Mouse (Mus musculus) hindbrain, embryonic 13.5 days (tissue): ENCODE data around the gene Pdzd2. TPM values are rescaled to one million over a fixed set of nuclear protein-coding genes. Genes with fewer than 3 reads are reported as not detected.

ENCODE experiments used
- ATAC-seq: fragments of 200-750 bp; cut with Nextera tagmentation; 2 replicates; pipeline ENCODE4 v1.8.0; 2017; ENCODE audit warnings: moderate TSS enrichment; ENCODE audit not compliant: low FRiP score
- H3K27ac ChIP-seq: fragments of 300-500 bp; sonication (generic); 2 replicates; pipeline ENCODE4 v1.5.1; 2015; ENCODE audit warnings: inconsistent platforms, mild to moderate bottlenecking, moderate library complexity
- H3K27me3 ChIP-seq: fragments of 300-500 bp; sonication (generic); 2 replicates; pipeline ENCODE4 v1.6.1; 2015; ENCODE audit warnings: mild to moderate bottlenecking, inconsistent platforms
- H3K36me3 ChIP-seq: fragments of 300-500 bp; sonication (generic); 2 replicates; pipeline ENCODE4 v1.6.1; 2015; ENCODE audit warnings: mild to moderate bottlenecking, inconsistent platforms
- H3K4me1 ChIP-seq: fragments of 300-500 bp; sonication (generic); replicated peaks from 2 replicates; pipeline ENCODE4 v1.6.1; 2015; ENCODE audit warnings: inconsistent platforms
- H3K4me2 ChIP-seq: fragments of 300-500 bp; sonication (generic); 2 replicates; pipeline ENCODE4 v1.6.1; 2015; ENCODE audit warnings: inconsistent platforms, mild to moderate bottlenecking, moderate library complexity
- H3K4me3 ChIP-seq: fragments of 300-500 bp; sonication (generic); 2 replicates; pipeline ENCODE4 v1.5.1; 2015; ENCODE audit warnings: mild to moderate bottlenecking, inconsistent platforms
- H3K9ac ChIP-seq: fragments of 300-500 bp; sonication (generic); 2 replicates; pipeline ENCODE4 v1.6.1; 2015; ENCODE audit warnings: mild to moderate bottlenecking, inconsistent platforms
- H3K9me3 ChIP-seq: fragments of 300-500 bp; sonication (generic); 2 replicates; pipeline ENCODE4 v1.6.1; 2016; ENCODE audit warnings: inconsistent platforms
- WGBS: fragments of 180-500 bp; shearing (Covaris S2); methylation state at CpG from one replicate; pipeline ENCODE4 v1.1.7; 2015; 5-methylcytosine and 5-hydroxymethylcytosine counted together
- polyA plus RNA-seq: library from polyadenylated mRNA; unstranded; fragments of >200 nt; fragmentation: Nextera tagmentation; extraction: Ambion mirVana; gene quantifications from 2 replicates; pipeline ENCODE4 v1.2.1, GENCODE M21; 2015

The Pdzd2 gene
- polyA plus RNA-seq, 1 experiment from 2014 or later, result 12.3 TPM

GRCm38 (mm10) chr15:12655959-12656662 is 83.6 kb downstream of the Pdzd2 start:
- no peak for ATAC-seq
- H3K9ac ChIP-seq, result no peak overlapping the region
- H3K27me3 ChIP-seq, result no peaks in the 10 kb centered on the region
- H3K9me3 ChIP-seq, result 0 out of 2 replicates have a peak, but pooled peaks cover 6% of the 10 kb centered on the region
- H3K4me3 ChIP-seq, result no peak overlapping the region
- no peak overlapping the region for H3K4me2 ChIP-seq
- peaks cover 6% of the 10 kb centered on the region; the same call in 1 of the 2 replicates for H3K4me1 ChIP-seq
- H3K27ac ChIP-seq, result no peak overlapping the region
- 77% methylated on average over 6 of the region's 6 CpGs for WGBS
- no peaks in the 10 kb centered on the region for H3K36me3 ChIP-seq

DNA sequence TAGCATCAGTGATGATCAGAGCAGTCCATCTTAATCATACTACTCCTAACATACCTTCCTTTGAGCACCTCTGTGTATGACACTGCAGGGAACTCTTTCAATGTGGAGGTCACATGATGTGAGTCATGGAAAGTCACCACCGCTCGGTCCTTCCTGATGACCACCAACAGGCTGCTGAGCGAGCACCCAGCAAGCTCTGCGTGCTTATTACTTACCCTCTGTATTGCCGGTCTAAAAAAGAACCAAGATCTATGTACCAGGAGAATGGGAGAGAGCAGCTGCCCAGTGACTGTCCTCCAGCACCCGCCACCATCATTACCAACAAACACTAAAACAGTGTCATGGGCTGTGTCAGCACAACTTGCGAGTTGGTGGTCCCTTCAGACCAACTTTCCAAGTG is 84.4 kb downstream of the Pdzd2 start:
- H3K4me1 ChIP-seq, result peaks cover 6% of the 10 kb centered on the region; the same call in 1 of the 2 replicates
- WGBS, result 94% methylated on average over 7 of the region's 7 CpGs
- no peak overlapping the region for H3K4me2 ChIP-seq
- 0 out of 2 replicates have a peak, but pooled peaks cover 6% of the 10 kb centered on the region for H3K9me3 ChIP-seq
- H3K9ac ChIP-seq, result no peak overlapping the region
- no peak overlapping the region for H3K27ac ChIP-seq
- no peak for ATAC-seq
- H3K27me3 ChIP-seq, result no peaks in the 10 kb centered on the region
- no peak overlapping the region for H3K4me3 ChIP-seq
- no peaks in the 10 kb centered on the region for H3K36me3 ChIP-seq

GRCm38 (mm10) chr15:12652336-12653031 is 87.2 kb downstream of the Pdzd2 start:
- H3K9ac ChIP-seq, result no peak overlapping the region
- no peak overlapping the region for H3K27ac ChIP-seq
- ATAC-seq, result no peak
- H3K9me3 ChIP-seq, result 0 out of 2 replicates have a peak, but pooled peaks cover 6% of the 10 kb centered on the region
- H3K36me3 ChIP-seq, result no peaks in the 10 kb centered on the region
- no peak overlapping the region for H3K4me3 ChIP-seq
- no peaks in the 10 kb centered on the region for H3K27me3 ChIP-seq
- 74% methylated on average over 15 of the region's 15 CpGs for WGBS
- H3K4me2 ChIP-seq, result no peak overlapping the region
- H3K4me1 ChIP-seq, result peaks cover 6% of the 10 kb centered on the region; the same call in 1 of the 2 replicates

DNA sequence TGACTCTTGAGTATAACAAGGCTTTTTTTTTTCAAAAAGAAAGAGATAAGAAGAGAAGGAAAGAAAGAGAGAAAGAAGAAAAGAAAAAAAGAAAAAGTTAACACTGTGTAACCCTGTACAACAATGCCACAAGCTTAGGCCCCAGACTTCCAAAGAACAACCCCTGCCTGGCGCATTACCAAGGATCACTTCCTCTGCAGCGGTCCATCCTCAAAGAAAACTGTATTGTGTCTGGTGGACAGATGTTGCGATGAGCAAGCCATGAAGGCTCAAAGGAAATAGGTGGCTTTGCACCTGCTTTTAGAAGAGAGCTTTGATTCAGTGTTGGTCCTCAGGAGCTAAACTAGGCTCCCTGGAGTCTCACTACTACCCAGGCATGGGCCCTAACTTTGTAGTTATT is 89.5 kb downstream of the Pdzd2 start:
- Histone ChIP-seq H3K27me3 (no peaks in the 10 kb centered on the region), H3K9me3 (0 out of 2 replicates have a peak, but pooled peaks cover 6% of the 10 kb centered on the region), H3K36me3 (no peaks in the 10 kb centered on the region), H3K4me1 (peaks cover 6% of the 10 kb centered on the region; the same call in 1 of the 2 replicates), H3K27ac (no peak overlapping the region), H3K4me2 (no peak overlapping the region), H3K4me3 (no peak overlapping the region), H3K9ac (no peak overlapping the region)
- no peak for ATAC-seq
- WGBS, result 88% methylated on average over 3 of the region's 3 CpGs

DNA sequence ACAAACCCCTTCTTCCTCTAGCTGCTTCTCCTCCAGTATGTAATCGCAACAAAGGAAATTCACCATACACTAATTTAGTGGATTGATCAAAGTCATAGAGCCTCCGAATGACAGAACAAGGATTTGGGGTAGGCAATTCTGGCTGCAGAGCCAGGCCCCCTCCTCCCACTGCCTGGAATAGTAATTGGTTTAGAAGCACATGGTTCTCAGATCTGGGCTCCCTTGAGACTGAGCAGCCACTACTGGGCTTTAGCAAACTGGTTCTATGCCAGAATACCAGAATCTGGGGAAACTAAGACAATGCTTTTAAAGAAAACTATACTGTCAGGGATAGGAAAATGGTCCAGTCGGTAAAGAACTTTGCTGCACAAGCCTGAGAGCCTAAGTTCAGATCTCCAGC is 90.0 kb downstream of the Pdzd2 start:
- 84% methylated on average over 3 of the region's 3 CpGs for WGBS

GRCm38 (mm10) chr15:12649131-12649530 is 90.6 kb downstream of the Pdzd2 start:
- H3K9me3 ChIP-seq, result 0 out of 2 replicates have a peak, but pooled peaks cover 5% of the 10 kb centered on the region
- no peak overlapping the region for H3K4me2 ChIP-seq
- H3K9ac ChIP-seq, result no peak overlapping the region
- no peaks in the 10 kb centered on the region for H3K36me3 ChIP-seq
- no peak overlapping the region for H3K4me3 ChIP-seq
- no peak overlapping the region for H3K27ac ChIP-seq
- H3K4me1 ChIP-seq, result peaks cover 6% of the 10 kb centered on the region; the same call in 1 of the 2 replicates
- 79% methylated on average over 2 of the region's 2 CpGs for WGBS
- ATAC-seq, result no peak
- no peaks in the 10 kb centered on the region for H3K27me3 ChIP-seq

More for the DNA sequence above, 90.0 kb downstream of the Pdzd2 start:
- Histone ChIP-seq H3K4me1 (peaks cover 6% of the 10 kb centered on the region; the same call in 1 of the 2 replicates), H3K36me3 (no peaks in the 10 kb centered on the region), H3K4me3 (no peak overlapping the region), H3K4me2 (no peak overlapping the region), H3K27me3 (no peaks in the 10 kb centered on the region), H3K9ac (no peak overlapping the region), H3K9me3 (0 out of 2 replicates have a peak, but pooled peaks cover 6% of the 10 kb centered on the region), H3K27ac (no peak overlapping the region)
- ATAC-seq, result no peak

- no peak overlapping the region for H3K9ac ChIP-seq
- no peaks in the 10 kb centered on the region for H3K9me3 ChIP-seq
- H3K4me3 ChIP-seq, result no peak overlapping the region
- 90% methylated on average over 7 of the region's 7 CpGs for WGBS
- H3K4me1 ChIP-seq, result no peaks in the 10 kb centered on the region
- H3K4me2 ChIP-seq, result no peak overlapping the region
- H3K36me3 ChIP-seq, result no peaks in the 10 kb centered on the region
- H3K27me3 ChIP-seq, result no peaks in the 10 kb centered on the region
- ATAC-seq, result no peak
- H3K27ac ChIP-seq, result no peak overlapping the region
These were observed 99.0 kb downstream of the Pdzd2 start for GRCm38 (mm10) chr15:12640755-12641154.

DNA sequence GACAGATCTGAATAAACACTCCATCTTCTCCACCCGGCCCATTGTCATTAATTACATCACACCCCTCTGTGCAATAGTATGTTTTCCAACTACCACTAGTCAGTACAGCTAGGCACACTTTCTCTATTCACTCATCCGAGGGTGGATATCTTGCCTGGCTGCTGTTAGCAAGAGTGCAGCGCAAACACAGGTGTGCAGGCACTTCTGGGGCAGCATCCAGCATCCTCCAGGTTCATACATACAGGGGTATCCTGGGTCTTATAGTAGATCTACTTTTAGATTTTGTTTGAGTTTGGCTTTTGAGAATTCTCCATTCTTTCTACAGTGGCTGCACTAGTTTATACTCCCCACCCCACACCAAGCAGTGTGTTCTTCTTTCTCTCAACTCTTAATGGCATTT is 99.9 kb downstream of the Pdzd2 start:
- no peaks in the 10 kb centered on the region for H3K9me3 ChIP-seq
- H3K27ac ChIP-seq, result no peak overlapping the region
- no peaks in the 10 kb centered on the region for H3K4me1 ChIP-seq
- ATAC-seq, result no peak
- no peaks in the 10 kb centered on the region for H3K27me3 ChIP-seq
- H3K36me3 ChIP-seq, result no peaks in the 10 kb centered on the region
- no peak overlapping the region for H3K4me2 ChIP-seq
- H3K4me3 ChIP-seq, result no peak overlapping the region
- WGBS, result 79% methylated on average over 3 of the region's 3 CpGs
- no peak overlapping the region for H3K9ac ChIP-seq

- WGBS, result 93% methylated on average over 8 of the region's 8 CpGs
- Histone ChIP-seq H3K4me3 (no peak overlapping the region), H3K36me3 (no peaks in the 10 kb centered on the region), H3K4me1 (no peaks in the 10 kb centered on the region), H3K4me2 (no peak overlapping the region), H3K27ac (no peak overlapping the region), H3K9me3 (no peaks in the 10 kb centered on the region), H3K9ac (no peak overlapping the region), H3K27me3 (no peaks in the 10 kb centered on the region)
- ATAC-seq, result no peak
These were observed 100.5 kb downstream of the Pdzd2 start for GRCm38 (mm10) chr15:12639181-12639580.

GRCm38 (mm10) chr15:12638370-12639030 is 101.2 kb downstream of the Pdzd2 start:
- Histone ChIP-seq H3K9ac (no peak overlapping the region), H3K27ac (no peak overlapping the region), H3K4me2 (no peak overlapping the region), H3K9me3 (no peaks in the 10 kb centered on the region), H3K4me1 (no peaks in the 10 kb centered on the region), H3K27me3 (no peaks in the 10 kb centered on the region), H3K36me3 (no peaks in the 10 kb centered on the region), H3K4me3 (no peak overlapping the region)
- 89% methylated on average over 14 of the region's 14 CpGs for WGBS
- no peak for ATAC-seq

DNA sequence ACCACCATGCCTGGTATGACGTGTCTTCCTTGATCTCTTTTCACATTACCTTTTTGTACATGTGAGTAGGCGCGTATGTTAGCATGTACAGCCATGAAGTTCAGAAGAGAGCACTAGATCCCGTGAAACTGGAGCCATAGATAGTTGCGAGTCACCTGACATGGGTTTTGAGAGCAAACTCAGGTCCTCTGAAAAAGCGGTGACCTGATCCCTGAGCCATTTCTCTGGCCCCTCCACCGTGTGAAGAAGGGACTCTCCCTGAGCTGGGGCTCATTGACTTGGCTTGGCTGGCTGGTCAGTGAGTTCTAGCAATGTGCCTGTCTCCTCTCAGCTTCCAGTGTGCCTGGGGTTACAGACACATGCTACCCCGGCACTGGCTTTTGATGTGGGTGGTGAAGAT is 102.2 kb downstream of the Pdzd2 start:
- WGBS, result 94% methylated on average over 8 of the region's 8 CpGs
- no peak overlapping the region for H3K9ac ChIP-seq
- no peak for ATAC-seq
- no peaks in the 10 kb centered on the region for H3K36me3 ChIP-seq
- H3K27ac ChIP-seq, result no peak overlapping the region
- no peaks in the 10 kb centered on the region for H3K4me1 ChIP-seq
- no peak overlapping the region for H3K4me3 ChIP-seq
- H3K4me2 ChIP-seq, result no peak overlapping the region
- no peaks in the 10 kb centered on the region for H3K9me3 ChIP-seq
- no peaks in the 10 kb centered on the region for H3K27me3 ChIP-seq

GRCm38 (mm10) chr15:12636386-12636785 is 103.3 kb downstream of the Pdzd2 start:
- no peak overlapping the region for H3K9ac ChIP-seq
- no peak for ATAC-seq
- no peak overlapping the region for H3K27ac ChIP-seq
- H3K4me2 ChIP-seq, result no peak overlapping the region
- H3K4me3 ChIP-seq, result no peak overlapping the region
- no peaks in the 10 kb centered on the region for H3K4me1 ChIP-seq
- no peaks in the 10 kb centered on the region for H3K27me3 ChIP-seq
- 89% methylated on average over 5 of the region's 5 CpGs for WGBS
- no peaks in the 10 kb centered on the region for H3K9me3 ChIP-seq
- no peaks in the 10 kb centered on the region for H3K36me3 ChIP-seq
